Comparison of ENCODE assay signal across 13 mouse cellular contexts in genomic region chr13:98955676-98956075, GRCm38 (mm10). TPM values are rescaled to one million over a fixed set of nuclear protein-coding genes. Genes with fewer than 3 reads are reported as not detected.
DNase-seq lines count a peak whose midpoint lies in the region; ATAC-seq and TF ChIP-seq lines count a peak whose summit lies in the region.
"Had no signal": no experiment of that assay in that cellular context is flagged by ENCODE, and none has a peak within 500 bp of the region (broad histone marks: within the 10 kb centered on the region; RNA-seq: fewer than 3 reads in every experiment).

No protein-coding gene starts in this region.

- TF ChIP-seq POLR2A in bone marrow, adult 2 months (IDR thresholded peaks at IDR 0.05; ENCODE audit: borderline replicate concordance, control insufficient read depth, low read depth, low read length) = no peak

- H3K4me1 ChIP-seq in bone marrow, adult 2 months (ENCODE audit: control insufficient read depth, insufficient read depth, low read length) = peaks cover 3% of the 10 kb centered on the region
- H3K4me1 ChIP-seq in intestine, postnatal 0 days (replicated peaks; ENCODE audit: control insufficient read depth, insufficient read depth, low read length) = peaks cover 10% of the 10 kb centered on the region
- peaks cover 18% of the 10 kb centered on the region for H3K4me1 ChIP-seq in liver, postnatal 0 days (ENCODE audit: insufficient read depth)

- peak; percentile 96 for ATAC-seq in intestine, postnatal 0 days
- peak; percentile 93 for ATAC-seq in liver, postnatal 0 days
- ATAC-seq in frontal cortex, adult (ENCODE audit: low TSS enrichment) = no peak
- ATAC-seq: CD4-positive, CD25-positive, alpha-beta regulatory T cell, adult 4 months had no signal

- no peaks in the 10 kb centered on the region for H3K36me3 ChIP-seq in intestine, postnatal 0 days (ENCODE audit: control insufficient read depth, insufficient read depth)
- H3K36me3 ChIP-seq in liver, postnatal 0 days (replicated peaks; ENCODE audit: insufficient read depth, low read length) = no peaks in the 10 kb centered on the region
- H3K36me3 ChIP-seq: heart, embryonic 15.5 days had no signal

- no peak for TF ChIP-seq CTCF in bone marrow, adult 2 months (IDR thresholded peaks at IDR 0.05; ENCODE audit: control insufficient read depth, insufficient read depth, low read length)
- no peak for TF ChIP-seq CTCF in intestine, postnatal 0 days (IDR thresholded peaks at IDR 0.05; ENCODE audit: low read depth)
- no peak for TF ChIP-seq CTCF in liver, postnatal 0 days (IDR thresholded peaks at IDR 0.05; ENCODE audit: low read depth)

- peak overlapping the region; percentile 37 for H3K4me2 ChIP-seq in intestine, postnatal 0 days (replicated peaks; ENCODE audit: low read depth)
- H3K4me2 ChIP-seq in liver, postnatal 0 days (ENCODE audit: low read depth, low read length) = peak overlapping the region; percentile 53
- H3K4me2 ChIP-seq: heart, embryonic 15.5 days had no signal

- peak overlapping the region; percentile 58 for H3K27ac ChIP-seq in bone marrow, adult 2 months (ENCODE audit: control insufficient read depth, insufficient read depth, low read depth, low read length, poor library complexity)
- H3K27ac ChIP-seq in intestine, postnatal 0 days (ENCODE audit: low read depth, low read length) = peak overlapping the region; percentile 46
- H3K27ac ChIP-seq in liver, postnatal 0 days (ENCODE audit: low read depth) = peak overlapping the region; percentile 93
- H3K27ac ChIP-seq: heart, embryonic 15.5 days had no signal

- WGBS in bone marrow, adult 2 months = 54% methylated on average over 6 of the region's 6 CpGs
- WGBS in intestine, postnatal 0 days = 42% methylated on average over 6 of the region's 6 CpGs
- WGBS in liver, postnatal 0 days (ENCODE audit: insufficient replicate concordance) = 57% methylated on average over 6 of the region's 6 CpGs

- H3K9me3 ChIP-seq in intestine, postnatal 0 days (ENCODE audit: control insufficient read depth) = no peaks in the 10 kb centered on the region
- no peaks in the 10 kb centered on the region for H3K9me3 ChIP-seq in liver, postnatal 0 days (ENCODE audit: low read length)
- H3K9me3 ChIP-seq: heart, embryonic 15.5 days had no signal

- DNase-seq in kidney, postnatal 36 days = peak; percentile 83 to 90
- DNase-seq in liver, postnatal 0 days = peak; percentile 65
- no peak for DNase-seq in gastrocnemius, postnatal 25 days
- DNase-seq in layer of hippocampus, postnatal 14 days (ENCODE audit: low spot score in 2 of 2) = no peak
- DNase-seq in embryo, embryonic 9.5 days (ENCODE audit: extremely low spot score) = no peak
- DNase-seq: cerebellum, adult 8-10 months; lung, adult 2 months; right cerebral cortex, postnatal 4 days had no signal

- H3K27me3 ChIP-seq in intestine, postnatal 0 days (replicated peaks; ENCODE audit: control insufficient read depth, insufficient read depth, low read length) = no peaks in the 10 kb centered on the region
- no peaks in the 10 kb centered on the region for H3K27me3 ChIP-seq in liver, postnatal 0 days (ENCODE audit: insufficient read depth, low read length)
- H3K27me3 ChIP-seq: heart, embryonic 15.5 days had no signal

- no peak overlapping the region for H3K4me3 ChIP-seq in bone marrow, adult 2 months (replicated peaks; ENCODE audit: control insufficient read depth, low read depth, low read length)
- no peak overlapping the region for H3K4me3 ChIP-seq in intestine, postnatal 0 days (ENCODE audit: low read depth, low read length)
- H3K4me3 ChIP-seq in liver, postnatal 0 days (ENCODE audit: low read depth, low read length) = peak overlapping the region; percentile 20; the same call in 1 of the 2 replicates
- H3K4me3 ChIP-seq: heart, embryonic 15.5 days had no signal

- H3K9ac ChIP-seq in intestine, postnatal 0 days (ENCODE audit: low read depth, low read length) = no peak overlapping the region
- no peak overlapping the region; the same call in 1 of the 2 replicates for H3K9ac ChIP-seq in liver, postnatal 0 days (replicated peaks)
- H3K9ac ChIP-seq: heart, embryonic 15.5 days had no signal

- no peak for TF ChIP-seq EP300 in liver, postnatal 0 days (IDR thresholded peaks at IDR 0.05; ENCODE audit: low read depth)

RNA-seq across cellular contexts. Expression of gene 1700024P04Rik, which starts 28.7 kb away (rescaled TPM):
- polyA plus RNA-seq in bone marrow, adult 2 months (2011; ENCODE audit: insufficient read depth, insufficient read length, low replicate concordance, missing spikeins) = not detected in 2 replicates
- polyA plus RNA-seq in intestine, postnatal 0 days (2015; fragmentation: Nextera tagmentation; extraction: Ambion mirVana) = not detected in 2 replicates
- polyA plus RNA-seq in liver, postnatal 0 days (2015; fragmentation: Nextera tagmentation; extraction: Ambion mirVana) = not detected in 2 replicates
- total RNA-seq in gastrocnemius, postnatal 25 days (2021) = not detected
- total RNA-seq in layer of hippocampus, postnatal 14 days (2021) = not detected
- polyA plus RNA-seq: CD4-positive, CD25-positive, alpha-beta regulatory T cell, adult 4 months; heart, embryonic 15.5 days; lung, adult 2 months had no signal

RNA-seq across cellular contexts. Expression of gene Tnpo1, which starts 29.5 kb away (rescaled TPM):
- 11.2 and 24.9 TPM in 2 replicates for polyA plus RNA-seq in bone marrow, adult 2 months (2011; ENCODE audit: insufficient read depth, insufficient read length, low replicate concordance, missing spikeins)
- 24.3 and 24.5 TPM in 2 replicates for polyA plus RNA-seq in intestine, postnatal 0 days (2015; fragmentation: Nextera tagmentation; extraction: Ambion mirVana)
- 9.6 and 14.0 TPM in 2 replicates for polyA plus RNA-seq in liver, postnatal 0 days (2015; fragmentation: Nextera tagmentation; extraction: Ambion mirVana)
- 10 to 100 TPM; 33.5 to 33.8 TPM for total RNA-seq in gastrocnemius, postnatal 25 days (2021)
- 10 to 100 TPM; 62.3 to 75.3 TPM for total RNA-seq in layer of hippocampus, postnatal 14 days (2021)

Comparison
In these comparisons a context has a peak if more than half of its experiments do, and no peak if none do; other contexts are left out.
1. DNase-seq: peak in kidney, postnatal 36 days (2 of 2) and liver, postnatal 0 days (single experiment); none in gastrocnemius, postnatal 25 days (single experiment), layer of hippocampus, postnatal 14 days (0 of 2) and embryo, embryonic 9.5 days (single experiment).
2. Peak in every context shown above with its lines, with median percentiles within 50 percentile points of each other: H3K27ac ChIP-seq.